Mouse (Mus musculus) ES-CJ7 (cell line): ENCODE results near the gene Birc2.
A peak's percentile ranks its signal among the peaks of the same experiment; 100 is the strongest.

ENCODE experiments used
- DNase-seq: peaks from one replicate; pipeline ENCODE4 v3.0.0; 2011; ENCODE audit warnings: low read depth, low spot score

The Birc2 gene

DNA sequence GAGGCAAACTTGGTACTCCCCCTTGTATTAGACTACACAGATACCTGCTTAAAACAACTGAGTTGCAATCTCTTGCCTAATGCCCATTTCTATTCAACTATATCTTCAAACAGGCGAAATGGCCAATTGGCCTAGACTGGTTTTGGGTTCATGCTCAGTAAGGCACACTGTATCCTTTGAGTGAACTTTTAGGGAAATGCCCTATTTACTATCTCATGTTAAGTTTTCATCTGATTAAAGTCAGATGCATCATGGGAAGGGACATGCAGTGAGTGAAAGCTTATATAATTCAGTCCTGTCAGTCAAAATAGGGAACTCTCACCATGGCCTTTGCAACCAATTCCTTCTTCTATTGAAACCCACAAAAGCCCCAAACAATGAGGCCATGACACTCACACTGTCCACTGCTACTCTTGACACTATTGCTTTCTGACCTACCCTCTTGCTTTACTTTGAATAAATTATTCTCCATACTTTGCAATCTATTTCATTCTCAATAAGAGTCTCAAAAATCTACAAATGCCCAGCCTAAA, 9.9 kb upstream of the Birc2 start:
- DNase-seq, result no peak

DNA sequence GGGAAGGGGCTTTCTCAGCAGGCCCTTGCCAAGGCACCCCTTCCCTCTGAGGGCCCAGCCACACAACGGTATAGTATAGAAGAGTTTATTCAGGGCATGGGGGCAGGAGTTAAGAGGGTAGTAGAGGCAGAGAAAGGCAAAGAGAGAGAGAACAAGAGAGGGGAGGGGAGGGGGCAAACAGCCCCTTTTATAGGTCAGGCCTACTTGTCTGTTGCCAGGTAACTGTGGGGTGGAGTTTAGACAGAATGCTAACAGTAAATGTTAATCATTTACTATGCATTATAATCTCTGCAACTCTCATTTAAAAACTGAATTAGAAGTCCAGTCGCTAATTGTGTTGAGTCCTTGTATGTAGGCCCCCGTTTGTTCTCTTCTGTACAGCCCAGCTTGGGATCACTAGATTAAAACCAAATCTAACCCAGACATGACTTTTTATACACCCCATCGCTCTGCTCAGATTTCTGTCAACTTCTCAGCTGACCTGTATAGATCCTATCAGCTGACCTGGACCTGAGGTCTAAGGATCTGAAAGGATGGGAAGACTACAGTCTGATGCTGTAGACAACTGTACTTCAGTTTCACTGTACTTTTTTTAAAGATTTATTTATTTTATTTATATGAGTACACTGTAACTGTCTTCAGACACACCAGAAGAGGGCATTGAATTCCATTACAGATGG, 8.5 kb upstream of the Birc2 start:
- no peak for DNase-seq

DNA sequence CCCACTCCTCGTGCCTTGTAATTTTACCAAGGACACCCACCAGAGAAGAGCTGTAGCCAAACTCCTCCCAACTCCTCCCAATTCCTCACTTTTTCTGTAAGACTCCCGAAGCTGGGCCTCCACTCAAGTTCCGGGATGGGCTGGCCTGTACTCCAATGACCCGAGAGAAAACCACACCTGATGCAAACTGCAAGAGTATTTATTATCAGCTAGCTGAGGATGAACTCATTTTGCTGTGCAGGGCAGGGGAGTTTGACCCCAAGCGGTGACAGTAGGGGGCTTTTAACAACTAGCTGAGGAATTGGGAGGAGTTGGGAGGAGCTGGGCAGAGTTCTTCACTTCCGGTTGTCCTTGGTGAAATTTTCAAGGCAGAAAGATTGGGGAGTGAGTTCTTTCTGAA, 4.4 kb upstream of the Birc2 start:
- peak; percentile 45 for DNase-seq

DNA sequence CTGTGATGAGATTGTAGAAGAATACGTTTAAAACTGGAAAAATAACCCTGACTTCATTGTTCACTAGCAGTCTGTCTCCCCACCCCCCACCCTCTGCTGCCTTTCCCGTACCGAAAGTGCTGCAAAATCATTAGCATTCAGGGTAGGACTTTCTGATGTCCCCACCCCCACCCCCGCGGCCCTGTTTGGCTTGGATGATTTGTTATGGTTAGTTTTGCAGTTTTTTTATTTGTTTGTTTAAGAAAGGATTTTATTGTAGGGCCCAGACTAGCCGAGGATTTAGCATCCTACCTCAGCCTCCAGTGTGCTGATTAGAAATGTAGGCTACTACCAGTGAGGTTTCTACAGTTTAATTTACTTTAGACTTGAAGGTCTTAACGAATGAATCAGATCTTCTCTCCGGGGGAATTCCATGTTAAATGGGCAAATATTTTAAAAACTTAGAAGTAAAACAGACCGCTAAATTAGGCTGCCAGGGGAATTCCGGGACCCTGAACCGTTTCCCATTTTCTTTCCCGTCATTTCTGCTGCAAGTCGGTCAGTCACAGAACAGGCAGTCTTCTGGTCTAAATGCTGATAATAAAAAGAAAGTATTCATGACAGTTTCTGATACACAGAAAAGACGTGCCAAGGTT, 1.1 kb upstream of the Birc2 start:
- peak; percentile 75 for DNase-seq

DNA sequence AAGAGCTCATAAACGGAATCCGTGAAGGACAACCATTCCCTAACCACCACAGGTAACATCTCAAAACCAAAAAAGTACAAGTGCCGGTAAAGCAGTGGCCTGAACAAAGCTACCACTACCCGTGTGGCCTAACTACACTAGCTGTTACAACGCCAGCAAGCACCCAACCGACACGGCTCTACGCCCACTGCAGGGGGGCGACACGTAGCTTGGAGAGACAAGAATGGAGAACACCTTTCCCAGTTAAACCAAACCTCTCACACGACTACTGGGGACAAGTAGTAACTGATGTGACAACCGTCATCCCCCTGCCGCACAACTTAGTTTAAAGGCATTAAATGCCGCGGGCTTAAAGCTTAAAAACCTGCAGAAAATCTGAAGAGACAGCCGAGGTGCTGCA, 533 bp downstream of the Birc2 start:
- DNase-seq, result peak; percentile 65

DNA sequence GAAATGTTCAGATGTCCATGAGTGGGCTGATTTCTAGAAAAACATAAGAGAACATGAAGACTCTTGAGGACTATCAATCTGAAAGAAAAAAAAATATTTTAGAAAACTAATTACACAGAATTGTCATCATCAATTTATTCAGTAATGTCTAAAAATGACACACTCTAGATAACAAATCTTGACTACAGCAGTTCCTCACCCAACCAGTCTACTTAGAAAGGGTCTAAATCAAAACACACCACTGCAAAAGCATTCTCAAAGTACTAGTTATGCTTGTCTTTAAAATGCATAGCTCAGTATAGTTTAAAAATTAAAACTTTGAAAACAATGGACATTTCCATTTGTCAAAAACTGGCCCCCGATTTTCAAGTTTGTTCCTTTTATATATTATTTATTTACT, 1.6 kb downstream of the Birc2 start:
- no peak for DNase-seq

DNA sequence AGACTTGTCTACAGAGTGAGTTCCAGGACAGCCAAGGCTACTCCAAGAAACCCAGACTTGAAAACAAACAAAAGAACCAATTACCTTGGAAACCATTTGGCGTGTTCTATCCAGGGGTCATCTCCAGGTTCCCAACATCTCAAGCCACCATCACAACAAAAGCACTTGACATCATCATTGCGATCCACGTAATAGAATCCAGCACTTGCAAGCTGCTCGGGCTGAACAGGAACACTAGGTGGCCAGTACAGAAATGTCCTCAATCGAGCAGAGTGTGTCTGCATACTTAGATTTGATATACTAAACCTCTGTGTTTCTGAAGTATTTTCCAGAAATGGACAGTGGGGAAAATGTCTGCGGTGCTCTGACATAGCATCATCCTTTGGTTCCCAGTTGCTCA, 3.4 kb downstream of the Birc2 start:
- no peak for DNase-seq

DNA sequence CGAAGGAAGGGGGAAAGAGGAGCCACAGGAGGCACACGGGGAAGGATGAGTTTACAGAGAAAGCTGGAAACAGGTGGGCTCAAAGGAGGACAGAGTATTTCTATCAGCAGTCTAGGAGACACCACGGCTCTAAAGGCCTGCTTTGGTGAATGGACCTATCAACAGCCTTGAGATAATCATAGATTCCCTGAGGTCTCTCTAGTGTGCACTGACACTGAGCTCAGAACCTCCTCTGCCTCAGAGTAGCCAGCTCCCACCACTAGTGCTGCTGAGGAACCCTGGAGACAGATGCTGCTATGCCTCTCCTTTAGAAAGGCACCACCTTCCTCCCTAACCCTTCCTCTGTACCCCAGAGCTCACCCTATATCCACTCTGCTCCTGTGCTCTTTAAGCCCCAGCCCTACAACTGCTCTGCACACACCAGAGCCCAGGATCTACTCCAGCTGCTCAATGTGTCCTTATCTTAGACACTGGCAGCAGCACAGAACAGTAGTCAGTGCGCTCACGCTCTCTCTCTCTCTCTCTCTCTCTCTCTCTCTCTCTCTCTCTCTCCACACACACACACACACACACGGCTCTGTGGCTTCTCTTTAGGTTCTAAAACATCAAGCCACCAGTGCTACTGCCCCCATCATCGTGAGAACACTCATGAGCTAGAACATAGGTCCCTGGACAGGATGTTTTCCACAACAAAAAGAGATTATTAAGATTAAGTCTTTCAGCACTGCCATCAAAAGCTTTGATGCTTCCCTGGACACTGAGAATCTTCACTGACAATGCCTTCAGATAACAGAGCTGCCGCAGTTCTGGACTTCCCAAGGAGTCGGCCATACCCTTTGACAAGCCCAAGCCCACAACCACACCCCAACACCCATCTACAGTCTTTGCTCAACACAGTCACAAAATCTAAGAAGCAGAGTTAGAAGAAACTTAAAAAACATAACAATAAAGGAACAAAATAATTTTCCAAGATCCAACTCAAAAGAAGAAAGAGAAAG, 7.0 kb downstream of the Birc2 start:
- DNase-seq, result no peak

DNA sequence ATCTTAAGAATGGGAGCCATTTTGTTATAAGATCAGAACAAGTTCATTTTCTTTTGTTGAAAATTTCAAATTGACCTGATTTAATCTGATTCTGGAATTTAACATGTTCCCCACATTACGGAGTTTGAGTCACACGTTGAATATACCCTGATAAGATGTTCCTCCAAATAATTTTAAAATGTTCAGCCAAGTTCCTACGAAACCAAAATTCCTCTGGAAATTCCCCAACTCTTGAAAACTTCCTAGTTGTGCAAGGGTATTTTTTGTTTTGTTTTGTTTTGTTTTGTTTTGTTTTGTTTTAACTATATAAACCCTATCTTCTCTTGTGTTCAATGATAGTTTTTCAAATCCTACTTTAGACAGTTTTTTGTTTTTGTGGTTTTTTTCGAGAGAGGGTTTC, 8.2 kb downstream of the Birc2 start:
- DNase-seq, result no peak

DNA sequence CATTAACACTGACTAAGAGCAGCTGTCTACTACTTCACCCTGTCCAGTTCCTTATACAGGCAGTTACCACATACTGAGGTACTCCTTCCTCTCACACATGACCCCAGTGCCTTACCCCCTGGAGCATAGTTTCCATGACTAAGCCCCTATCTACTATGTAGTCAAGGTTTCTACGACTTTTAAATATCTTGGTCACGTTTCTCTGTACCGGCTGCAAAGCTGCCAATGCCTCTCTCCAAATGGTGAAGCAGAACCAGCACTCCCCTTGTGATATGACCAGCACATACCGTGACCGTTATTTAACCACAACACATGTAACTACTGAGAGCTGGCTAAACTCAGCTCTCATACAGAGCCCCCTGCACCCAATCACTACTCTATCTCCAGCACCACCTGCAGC, 11.9 kb downstream of the Birc2 start:
- no peak for DNase-seq

DNA sequence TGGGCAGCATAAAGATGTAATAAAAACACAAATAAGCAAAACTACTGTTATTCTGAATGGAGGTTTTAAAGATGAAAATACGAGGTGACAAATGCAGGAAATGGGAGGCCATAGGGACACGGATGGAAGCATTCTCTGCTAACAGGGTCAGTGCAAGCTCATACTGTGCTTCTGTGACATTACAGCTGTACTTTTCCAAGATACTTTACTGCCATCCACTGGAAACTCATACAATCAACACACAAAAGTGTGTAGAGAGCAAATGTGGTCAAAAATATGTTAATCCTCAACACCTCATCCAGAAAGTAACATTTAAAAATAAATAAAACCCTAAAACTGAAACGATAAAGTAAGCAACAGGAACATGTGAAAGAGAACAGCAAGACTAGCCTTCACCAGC, 14.1 kb downstream of the Birc2 start:
- DNase-seq, result no peak

DNA sequence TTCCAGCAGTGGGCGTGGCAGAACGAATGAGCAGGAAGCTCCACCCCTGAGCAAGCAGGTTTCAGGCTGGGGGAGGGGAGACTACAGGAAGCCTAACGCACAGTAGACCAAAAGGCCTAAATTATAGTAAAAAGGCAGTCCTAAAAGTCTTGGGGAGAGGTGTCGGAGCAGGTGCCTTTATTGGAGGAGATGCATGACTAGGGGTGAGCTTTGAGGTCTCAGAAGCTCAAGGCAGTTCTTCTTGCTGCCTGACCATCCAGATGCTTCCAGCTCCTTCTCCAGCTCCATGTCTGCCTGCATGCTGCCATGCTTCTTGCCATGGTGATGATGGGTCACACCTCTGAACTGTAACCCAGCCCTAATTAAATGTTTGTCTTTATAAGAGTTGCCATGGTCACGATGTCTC, 31.8 kb downstream of the Birc2 start:
- DNase-seq, result peak; percentile 74

DNA sequence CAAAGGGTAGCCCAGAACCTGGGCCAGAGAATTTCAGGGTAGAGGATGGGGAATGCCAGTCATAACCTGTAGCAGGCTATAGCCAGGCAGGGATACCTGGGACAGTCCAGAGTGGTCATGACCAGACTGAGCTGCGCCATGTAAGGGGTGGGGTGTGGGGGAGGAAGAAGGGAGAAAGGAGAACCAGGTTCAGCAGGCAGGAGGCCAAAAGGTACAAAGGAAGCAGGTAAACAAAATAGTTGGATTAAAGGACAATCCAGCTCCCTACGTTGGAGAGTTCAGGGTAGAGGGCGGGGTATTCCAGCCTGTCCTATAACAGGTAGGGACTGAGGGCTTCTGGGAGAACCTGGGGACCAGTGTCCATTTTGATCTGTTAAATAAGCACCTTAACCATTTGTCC, 38.3 kb downstream of the Birc2 start:
- DNase-seq, result peak; percentile 46

DNA sequence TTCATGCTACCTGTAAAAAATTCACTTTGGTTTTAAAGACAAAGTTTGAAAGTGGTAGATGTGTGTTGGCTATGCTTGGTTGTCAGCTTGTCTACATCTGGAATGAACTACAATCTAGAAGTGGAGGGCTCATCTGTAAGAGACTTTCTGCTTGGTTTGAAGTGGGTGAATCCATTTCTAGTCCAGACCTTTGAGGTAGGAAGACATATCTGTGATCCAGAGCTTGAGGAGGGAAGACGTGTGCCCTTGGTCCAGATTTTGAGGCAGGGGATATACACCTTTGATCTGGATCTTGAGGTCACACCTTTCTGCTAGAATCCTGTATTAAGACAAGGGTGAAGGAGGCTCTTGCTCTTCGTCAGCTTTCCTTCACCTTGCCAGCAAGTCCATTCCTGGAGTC, 39.3 kb downstream of the Birc2 start:
- DNase-seq, result no peak

DNA sequence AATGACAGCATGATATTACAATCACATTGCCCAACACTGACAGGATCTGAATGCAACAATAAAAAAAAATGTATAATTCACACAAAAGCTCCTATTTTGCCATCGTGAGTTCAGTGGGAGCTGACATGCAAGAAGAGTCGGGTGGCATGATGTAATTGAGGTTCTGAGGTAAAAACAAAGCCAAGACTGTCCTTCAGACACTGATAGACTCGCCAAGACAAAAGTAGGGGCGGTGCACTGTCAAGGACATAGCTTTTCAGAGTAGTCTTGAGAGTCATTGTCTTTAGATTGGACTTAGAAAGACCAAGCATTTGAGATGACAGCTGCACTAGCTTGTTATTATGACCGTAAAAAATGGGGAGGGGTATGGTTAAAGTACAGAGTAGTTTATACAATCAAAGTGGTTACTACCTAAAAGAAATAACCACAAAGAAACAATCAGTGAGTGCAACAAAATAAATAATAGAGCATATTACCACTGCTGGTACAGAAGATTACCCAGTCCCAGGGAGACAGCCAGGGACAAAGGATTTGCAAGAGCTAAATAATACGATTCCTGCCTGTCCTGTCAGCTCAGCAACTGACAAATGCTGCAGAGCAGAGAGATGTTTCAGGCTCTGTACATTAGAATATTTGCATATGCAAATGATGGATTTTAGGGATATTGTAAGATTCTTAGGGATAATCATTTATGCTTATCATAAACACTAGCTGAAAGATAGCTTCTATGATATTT, 40.6 kb downstream of the Birc2 start:
- peak; percentile 75 for DNase-seq

DNA sequence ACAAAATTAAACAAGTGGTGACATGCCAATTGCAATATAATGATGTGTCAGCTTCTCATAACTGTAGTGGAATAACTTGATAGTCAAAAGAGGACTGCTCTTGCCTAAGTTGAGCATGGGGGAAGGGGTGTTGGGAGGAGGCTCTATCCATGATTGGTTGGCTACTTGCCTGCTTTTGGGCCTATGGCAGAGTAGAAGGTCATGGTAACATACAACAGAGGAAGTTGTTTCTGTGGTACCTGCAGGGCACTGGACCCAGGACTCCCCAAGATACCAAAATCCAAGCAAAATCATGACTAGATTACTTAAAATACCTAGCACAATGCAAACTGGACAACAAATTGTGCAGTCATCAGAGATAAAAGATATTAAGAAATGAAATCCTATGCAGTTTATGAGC, 41.3 kb downstream of the Birc2 start:
- DNase-seq, result no peak

DNA sequence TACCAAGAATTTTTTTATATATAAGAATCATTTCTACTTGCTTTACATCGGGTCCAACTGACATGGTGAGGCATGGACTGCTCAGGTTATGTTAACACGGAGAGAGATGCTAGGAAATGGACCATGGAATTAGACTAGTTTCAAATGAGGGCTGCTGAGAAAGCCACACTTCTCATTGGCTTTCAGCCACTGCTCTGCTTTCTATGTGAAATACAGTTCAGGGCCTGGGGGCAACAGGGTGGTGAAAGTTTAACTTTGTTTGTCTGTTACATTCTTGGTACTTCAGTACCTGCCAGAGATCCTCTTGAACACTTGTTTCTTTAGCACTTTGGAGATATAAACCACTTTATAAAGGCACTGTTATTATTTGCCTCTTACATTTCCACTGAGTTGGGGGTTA, 43.3 kb downstream of the Birc2 start:
- no peak for DNase-seq

DNA sequence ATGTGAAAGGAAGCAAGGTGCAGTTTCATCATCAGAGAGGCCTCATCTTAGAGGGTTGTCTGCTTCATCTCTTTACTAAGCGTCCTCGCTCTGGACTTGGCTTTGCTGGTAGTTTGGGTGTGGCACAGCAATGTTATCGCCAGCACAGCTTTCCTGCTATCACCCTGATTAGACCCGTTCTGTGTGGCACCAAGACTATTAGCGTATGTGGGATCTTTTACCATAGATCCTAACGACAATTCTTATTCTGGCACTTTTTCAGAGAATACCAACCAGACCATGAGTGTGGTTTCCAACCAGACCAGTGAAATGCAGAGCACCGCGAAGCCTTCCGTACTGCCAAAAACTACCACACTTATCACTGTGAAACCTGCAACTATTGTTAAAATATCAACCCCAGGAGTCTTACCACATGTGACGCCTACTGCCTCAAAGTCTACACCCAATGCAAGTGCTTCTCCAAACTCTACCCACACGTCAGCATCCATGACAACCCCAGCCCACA, 46.2 kb downstream of the Birc2 start:
- no peak for DNase-seq

DNA sequence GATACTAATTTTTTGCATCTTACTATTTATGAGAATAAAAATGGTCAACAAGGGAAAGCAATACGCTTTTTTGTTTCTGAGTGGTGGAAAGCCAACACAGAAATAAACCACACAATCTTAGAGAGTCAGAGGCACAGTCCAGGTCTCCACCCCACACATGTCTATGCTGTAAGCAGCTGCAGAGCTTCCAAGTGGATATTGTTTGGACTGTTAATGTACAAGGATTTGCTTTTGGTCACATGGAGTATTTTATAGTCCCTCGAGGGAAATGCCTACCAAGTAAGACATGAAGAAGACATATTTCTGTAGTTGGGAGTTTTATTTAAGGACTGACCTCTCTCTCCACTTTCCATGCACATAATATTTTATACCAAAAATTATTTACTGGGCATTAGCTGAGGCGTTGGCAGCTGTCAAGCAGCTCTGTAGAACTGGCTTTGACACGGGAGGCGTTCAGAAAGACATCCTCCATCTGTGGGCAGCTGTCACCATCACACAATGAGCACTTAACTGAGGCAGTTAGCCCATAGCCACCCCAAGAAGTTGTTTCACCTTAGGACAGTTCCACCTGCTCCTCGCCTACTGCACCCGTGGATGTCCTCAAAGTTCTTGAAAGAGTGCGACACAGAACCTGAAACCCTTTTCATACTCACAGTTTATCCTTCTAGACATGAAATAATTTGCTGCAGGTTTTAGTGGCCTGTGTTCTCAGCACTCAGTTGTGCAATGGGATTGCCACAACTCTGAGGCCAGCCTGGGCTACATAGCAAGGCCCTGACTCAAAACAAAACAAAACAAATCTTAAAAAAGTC, 46.9 kb downstream of the Birc2 start:
- DNase-seq, result no peak

DNA sequence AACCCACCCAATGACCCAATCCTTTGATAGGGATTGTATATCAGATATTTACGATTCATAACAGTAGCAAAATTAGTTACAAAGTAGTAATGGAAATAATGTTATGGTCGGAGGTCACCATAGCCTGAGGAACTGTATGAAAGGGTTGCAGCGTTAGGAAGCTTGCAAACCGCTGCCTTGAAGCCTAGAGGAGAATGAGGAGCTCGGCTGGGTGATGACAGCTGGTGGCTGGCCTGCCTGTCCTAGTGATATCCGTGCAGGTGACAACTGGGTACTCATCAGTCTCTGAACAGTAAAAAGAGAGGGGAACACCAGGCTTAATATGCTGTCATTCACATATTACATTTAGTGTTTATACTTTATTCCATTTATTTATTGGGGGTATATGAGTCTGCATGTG, 48.5 kb downstream of the Birc2 start:
- no peak for DNase-seq

DNA sequence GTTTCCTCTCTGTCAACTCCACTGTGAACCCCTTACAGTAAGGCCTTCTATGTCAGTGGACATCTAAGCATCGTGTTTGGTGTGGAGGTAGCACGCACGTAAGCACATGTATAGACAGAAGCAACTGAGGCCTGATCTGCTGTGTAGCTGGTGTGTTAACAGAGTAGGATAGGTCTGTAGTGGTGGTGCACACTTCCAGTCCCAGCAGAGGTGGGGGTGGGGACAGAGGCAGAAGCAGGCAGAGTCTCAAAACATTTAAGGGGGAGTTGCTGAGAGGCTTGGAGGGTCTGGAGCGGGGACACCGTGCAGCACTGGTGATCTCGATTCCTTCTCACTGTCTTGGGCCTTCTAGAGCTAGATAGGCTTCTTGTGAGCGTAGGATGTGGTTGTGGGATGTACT, 50.8 kb downstream of the Birc2 start:
- DNase-seq, result no peak
